Mouse (Mus musculus) neural tube, embryonic 15.5 days (tissue): ENCODE results near the gene Ifi47. TPM values are rescaled to one million over a fixed set of nuclear protein-coding genes. Genes with fewer than 3 reads are reported as not detected.
"Not testable (repeated sequence)": the region's sequence is repeated elsewhere in the genome, so short reads cannot be mapped to it uniquely, and the experiment has no call there.

Experiments used
- ATAC-seq: fragments of 200-750 bp; cut with Nextera tagmentation; 2 replicates; pipeline ENCODE4 v1.8.0; 2017; ENCODE audit warnings: mild to moderate bottlenecking, moderate TSS enrichment, moderate library complexity; ENCODE audit not compliant: low FRiP score
- H3K27ac ChIP-seq: fragments of 300-500 bp; sonication (generic); replicated peaks from 2 replicates; pipeline ENCODE4 v1.5.1; 2015; ENCODE audit warnings: mild to moderate bottlenecking, inconsistent platforms
- H3K27me3 ChIP-seq: fragments of 300-500 bp; sonication (generic); replicated peaks from 2 replicates; pipeline ENCODE4 v1.6.1; 2015; ENCODE audit warnings: inconsistent platforms
- H3K36me3 ChIP-seq: fragments of 300-500 bp; sonication (generic); 2 replicates; pipeline ENCODE4 v1.6.1; 2015; ENCODE audit warnings: inconsistent platforms
- H3K4me1 ChIP-seq: fragments of 300-500 bp; sonication (generic); 2 replicates; pipeline ENCODE4 v1.6.1; 2015; ENCODE audit warnings: inconsistent platforms
- H3K4me2 ChIP-seq: fragments of 300-500 bp; sonication (generic); 2 replicates; pipeline ENCODE4 v1.6.1; 2015; ENCODE audit warnings: inconsistent platforms, mild to moderate bottlenecking, moderate library complexity
- H3K4me3 ChIP-seq: fragments of 300-500 bp; sonication (generic); replicated peaks from 2 replicates; pipeline ENCODE4 v1.5.1; 2015; ENCODE audit warnings: mild to moderate bottlenecking, inconsistent platforms
- H3K9ac ChIP-seq: fragments of 300-500 bp; sonication (generic); replicated peaks from 2 replicates; pipeline ENCODE4 v1.6.1; 2015; ENCODE audit warnings: mild to moderate bottlenecking, inconsistent platforms
- H3K9me3 ChIP-seq: fragments of 300-500 bp; sonication (generic); replicated peaks from 2 replicates; pipeline ENCODE4 v1.6.1; 2016; ENCODE audit warnings: inconsistent platforms
- WGBS: fragments of 180-500 bp; shearing (Covaris S2); methylation state at CpG from one replicate; pipeline ENCODE4 v1.1.7; 2015; ENCODE audit warnings: mixed read lengths; 5-methylcytosine and 5-hydroxymethylcytosine counted together
- polyA plus RNA-seq: library from polyadenylated mRNA; unstranded; fragments of >200 nt; fragmentation: Nextera tagmentation; extraction: Ambion mirVana; gene quantifications from 2 replicates; pipeline ENCODE4 v1.2.1, GENCODE M21; 2015

Ifi47 gene
- polyA plus RNA-seq: 0.64 and 6.6 TPM in 2 replicates

DNA sequence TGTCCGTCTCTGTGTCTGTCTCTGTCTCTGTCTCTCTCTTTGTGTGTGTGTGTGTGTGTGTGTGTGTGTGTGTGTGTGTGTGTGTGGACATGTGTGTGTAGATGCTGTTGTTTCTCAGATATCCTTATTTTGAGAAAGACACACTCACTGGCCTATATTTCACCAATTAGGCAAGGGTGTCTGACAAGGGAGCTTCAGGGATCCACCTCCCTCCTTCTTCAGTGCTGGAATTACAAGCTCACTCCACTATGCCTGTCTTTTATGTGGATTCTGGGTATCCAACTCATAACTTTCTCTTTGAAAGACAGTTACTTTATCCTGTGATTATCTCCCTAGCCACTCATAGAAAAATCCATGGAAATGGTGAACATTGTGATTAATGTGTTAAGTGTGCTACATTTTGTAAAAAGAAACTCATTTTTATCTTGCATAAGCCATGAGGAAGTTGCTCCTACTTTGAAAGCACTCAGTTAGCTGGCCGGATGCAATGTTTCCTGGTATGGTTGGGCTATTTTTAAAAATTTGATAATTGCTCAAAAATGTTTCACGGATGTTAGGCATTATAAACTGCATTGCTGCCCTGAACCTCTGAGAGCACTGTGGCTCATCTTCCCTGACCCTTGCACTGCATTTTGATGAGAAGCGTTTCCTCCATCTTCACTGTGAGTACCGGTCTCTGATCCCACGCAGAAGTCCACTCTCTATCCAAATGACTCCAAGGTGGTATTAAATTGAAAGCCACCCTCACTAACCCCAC is at the start of gene Ifi47:
Gene Ifi47, plus strand, starts transcription at position 587 of the 757 bp plus-strand sequence.
- not testable (repeated sequence) for H3K9me3 ChIP-seq, H3K4me2 ChIP-seq, ATAC-seq, H3K27ac ChIP-seq, H3K36me3 ChIP-seq, H3K4me3 ChIP-seq, H3K4me1 ChIP-seq, H3K9ac ChIP-seq, H3K27me3 ChIP-seq
- WGBS: 84% methylated on average over 6 of the region's 6 CpGs

DNA sequence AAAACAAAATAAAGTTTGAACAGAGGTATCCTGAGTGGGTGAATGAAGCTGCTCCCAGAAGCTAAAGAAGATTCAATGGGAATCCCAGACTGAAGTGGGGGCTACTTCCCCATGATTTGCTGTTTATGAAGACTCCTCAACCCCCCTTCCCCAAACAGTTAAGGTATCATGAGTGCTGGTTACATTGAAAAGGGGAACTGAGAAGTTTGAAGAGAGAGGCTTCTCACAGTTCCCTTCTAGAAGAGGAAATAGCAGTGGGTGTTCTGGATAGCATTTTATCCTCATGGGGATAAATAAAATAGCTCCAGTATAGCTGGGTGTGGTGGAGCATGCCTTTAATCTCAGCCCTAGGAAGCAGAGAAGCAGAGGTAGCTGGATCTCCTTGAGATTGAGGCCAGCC is 26.3 kb upstream of the Ifi47 start:
- not testable (repeated sequence) for H3K9me3 ChIP-seq, H3K4me1 ChIP-seq, H3K27ac ChIP-seq, H3K9ac ChIP-seq, H3K36me3 ChIP-seq, ATAC-seq, H3K4me3 ChIP-seq, H3K4me2 ChIP-seq, H3K27me3 ChIP-seq

DNA sequence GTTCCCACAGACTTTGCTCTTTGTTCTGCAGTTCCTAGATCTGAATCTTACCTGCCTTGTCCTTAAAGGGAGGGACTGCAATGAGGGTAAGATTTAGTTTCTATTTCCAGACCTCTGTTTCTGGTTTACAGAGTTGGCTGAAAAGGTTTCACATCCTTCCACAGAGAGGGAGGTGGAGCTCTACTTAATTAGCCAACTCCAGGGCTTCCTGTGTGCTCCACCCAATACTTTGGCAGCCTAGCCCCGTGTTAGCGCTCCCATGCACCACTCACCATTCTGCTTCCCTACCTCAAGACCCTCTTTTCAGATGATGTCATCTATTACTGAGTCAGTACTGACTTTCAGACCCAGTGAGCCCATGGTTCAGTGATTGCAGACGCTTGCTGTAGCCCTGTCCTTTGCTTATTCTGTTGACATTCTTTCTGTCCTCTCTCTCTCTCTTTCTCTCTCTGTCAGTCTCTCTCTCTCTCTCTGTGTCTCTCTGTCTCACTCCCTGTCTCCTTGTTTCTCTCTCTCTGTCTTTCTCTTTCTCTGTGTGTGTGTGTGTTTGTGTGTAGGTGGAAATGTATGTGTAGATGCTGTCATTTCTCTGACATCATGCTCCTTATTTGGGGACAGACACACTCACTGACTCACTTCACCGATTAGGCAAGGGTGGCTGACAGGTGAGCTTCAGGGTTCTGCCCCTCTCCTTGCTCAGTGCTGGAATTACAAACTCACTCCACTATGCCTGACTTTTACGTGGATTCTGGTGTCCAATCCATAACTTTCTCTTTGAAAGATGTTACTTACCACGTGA is 25.1 kb upstream of the Ifi47 start, which contains the start of gene 9930111J21Rik2:
Gene 9930111J21Rik2, minus strand, starts transcription at position 150 of the 799 bp plus-strand sequence.
- H3K4me3 ChIP-seq, H3K27me3 ChIP-seq, H3K36me3 ChIP-seq, H3K27ac ChIP-seq, H3K9ac ChIP-seq, H3K4me2 ChIP-seq, ATAC-seq, H3K9me3 ChIP-seq, H3K4me1 ChIP-seq: not testable (repeated sequence)
- WGBS: 100% methylated on average over 1 of the region's 6 CpGs

DNA sequence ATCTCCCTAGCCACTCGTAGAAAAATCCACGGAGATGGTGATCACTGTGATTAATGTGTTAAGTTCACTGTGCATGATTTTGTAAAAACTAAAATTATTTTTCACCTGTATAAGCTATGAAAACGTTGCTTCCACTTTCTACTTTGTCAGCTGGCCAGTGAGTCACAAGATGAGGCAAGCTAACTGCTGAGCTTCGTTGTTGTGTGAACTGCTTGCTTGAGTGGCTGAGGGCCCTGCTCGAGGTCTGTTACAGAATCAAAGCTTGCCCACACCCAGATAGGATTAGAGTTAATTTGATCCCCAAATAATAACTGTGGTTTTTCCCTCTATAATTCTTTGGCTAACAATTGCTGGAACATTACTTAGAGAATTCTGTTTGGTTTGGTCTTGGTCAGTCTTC is 24.5 kb upstream of the Ifi47 start:
- no CpG with 5 or more reads among the region's 5 CpGs for WGBS
- not testable (repeated sequence) for H3K4me1 ChIP-seq, H3K27me3 ChIP-seq, H3K9ac ChIP-seq, ATAC-seq, H3K36me3 ChIP-seq, H3K27ac ChIP-seq, H3K9me3 ChIP-seq, H3K4me2 ChIP-seq, H3K4me3 ChIP-seq

DNA sequence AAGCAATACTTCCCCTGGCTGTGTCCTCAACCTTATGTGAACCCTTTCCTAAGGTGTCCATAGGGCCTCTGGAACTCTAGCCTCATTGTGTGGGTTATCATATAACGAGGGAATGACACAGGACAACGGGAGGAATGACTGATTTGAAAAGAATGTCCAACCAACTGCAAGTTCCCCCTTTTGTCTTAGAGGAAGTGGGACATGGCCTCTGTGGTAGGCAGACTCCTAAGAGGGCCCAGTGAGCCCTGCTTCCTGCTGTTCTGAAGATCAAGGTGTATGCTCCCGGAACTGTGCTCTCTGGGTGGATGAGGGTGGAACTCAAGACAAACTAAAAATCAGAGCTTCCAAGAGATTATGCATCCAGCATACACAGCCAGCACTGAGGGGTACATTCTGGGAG is 16.3 kb upstream of the Ifi47 start:
- not testable (repeated sequence) for H3K4me3 ChIP-seq, H3K9ac ChIP-seq, H3K27me3 ChIP-seq, H3K4me2 ChIP-seq, H3K36me3 ChIP-seq, H3K4me1 ChIP-seq, H3K27ac ChIP-seq, H3K9me3 ChIP-seq, ATAC-seq
- WGBS: 69% methylated on average over 2 of the region's 3 CpGs

DNA sequence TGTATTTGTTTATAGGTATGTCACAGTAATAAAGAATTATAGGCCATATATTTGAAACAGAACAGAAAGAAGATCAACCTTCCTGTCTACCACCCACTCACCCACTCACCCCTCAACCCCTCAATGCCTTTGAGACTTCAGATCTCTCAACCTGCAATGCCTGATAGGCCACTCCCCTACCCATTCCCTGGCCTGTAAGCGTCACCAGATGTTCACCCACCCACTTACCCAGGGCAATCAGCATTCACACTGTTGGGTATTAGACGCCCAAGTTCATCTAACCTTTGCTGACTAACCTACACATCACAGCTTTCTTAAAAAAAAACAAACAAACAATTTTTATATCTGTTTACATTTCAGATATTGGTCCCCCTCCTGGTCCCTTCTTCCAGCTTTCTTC is 14.5 kb upstream of the Ifi47 start:
- not testable (repeated sequence) for H3K4me3 ChIP-seq, H3K27me3 ChIP-seq, ATAC-seq, H3K36me3 ChIP-seq, H3K9ac ChIP-seq, H3K9me3 ChIP-seq, H3K4me2 ChIP-seq, H3K27ac ChIP-seq, H3K4me1 ChIP-seq
- WGBS: 81% methylated on average over 2 of the region's 2 CpGs

DNA sequence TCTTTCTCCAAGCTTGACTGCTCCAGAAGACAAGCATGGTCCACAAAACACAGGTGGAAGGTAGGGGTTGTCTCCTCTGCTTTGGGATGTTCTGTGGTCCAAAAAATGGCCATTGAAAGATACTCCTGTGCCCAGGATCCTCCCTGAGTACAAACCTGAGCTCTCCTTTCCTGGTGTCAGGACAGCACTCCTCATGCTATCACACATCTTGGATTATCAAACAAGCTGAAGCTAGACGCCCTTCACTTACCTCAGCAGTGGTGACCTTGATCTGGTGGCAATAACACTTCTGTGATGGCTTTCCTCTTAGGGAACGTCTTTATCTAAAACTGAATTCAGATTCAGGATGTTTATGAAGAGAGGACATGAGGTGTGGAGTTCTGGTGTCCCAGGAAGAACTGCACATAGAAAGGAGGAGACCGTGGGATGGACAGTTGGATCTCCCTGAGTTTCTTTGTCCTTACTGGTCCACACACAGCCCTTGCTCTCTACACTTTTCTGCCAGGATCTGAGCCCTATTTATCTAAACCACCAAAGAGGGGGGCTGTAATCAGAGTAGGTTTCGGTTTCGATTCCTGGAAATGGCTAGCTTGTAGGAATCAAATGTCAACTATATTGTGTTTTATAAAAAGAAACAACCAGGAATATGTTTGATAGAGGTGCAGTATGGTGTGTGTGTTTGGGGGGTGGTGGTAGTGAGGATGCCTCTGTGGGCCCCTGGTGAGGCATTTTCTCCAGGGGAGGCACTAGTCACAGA is 12.5 kb upstream of the Ifi47 start, which contains the start of gene Tgtp2:
Gene Tgtp2, minus strand, starts transcription at position 494 of the 757 bp plus-strand sequence.
- H3K27ac ChIP-seq, H3K4me2 ChIP-seq, H3K36me3 ChIP-seq, H3K27me3 ChIP-seq, H3K9ac ChIP-seq, H3K4me1 ChIP-seq, ATAC-seq, H3K9me3 ChIP-seq, H3K4me3 ChIP-seq: not testable (repeated sequence)
- 83% methylated on average over 5 of the region's 5 CpGs for WGBS

DNA sequence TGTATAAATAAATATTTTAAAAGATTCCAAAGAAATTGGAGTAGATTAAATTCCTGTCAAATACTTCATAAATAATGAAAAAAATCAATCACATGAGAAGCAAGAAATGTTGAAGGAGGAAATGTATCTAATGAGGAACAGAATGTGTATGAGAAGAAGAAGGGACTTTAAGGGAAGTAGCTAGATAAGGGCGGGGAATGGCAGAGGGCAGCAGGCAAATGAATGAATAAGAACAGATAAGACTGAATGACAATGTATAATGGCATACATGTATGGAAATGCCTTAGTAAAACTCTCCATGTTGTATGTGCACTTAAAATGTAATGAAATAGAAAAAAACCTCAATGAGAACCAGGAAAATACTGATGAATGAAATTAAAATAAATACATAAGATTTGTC is 8.0 kb upstream of the Ifi47 start:
- no peaks in the 10 kb centered on the region for H3K9me3 ChIP-seq
- no peaks in the 10 kb centered on the region for H3K4me1 ChIP-seq
- no peaks in the 10 kb centered on the region for H3K27me3 ChIP-seq
- WGBS: 92% methylated on average over 1 of the region's 1 CpGs
- H3K27ac ChIP-seq: no peak overlapping the region
- no peak overlapping the region for H3K9ac ChIP-seq
- no peak overlapping the region for H3K4me3 ChIP-seq
- H3K4me2 ChIP-seq: no peak overlapping the region
- H3K36me3 ChIP-seq: no peaks in the 10 kb centered on the region
- ATAC-seq: no peak

DNA sequence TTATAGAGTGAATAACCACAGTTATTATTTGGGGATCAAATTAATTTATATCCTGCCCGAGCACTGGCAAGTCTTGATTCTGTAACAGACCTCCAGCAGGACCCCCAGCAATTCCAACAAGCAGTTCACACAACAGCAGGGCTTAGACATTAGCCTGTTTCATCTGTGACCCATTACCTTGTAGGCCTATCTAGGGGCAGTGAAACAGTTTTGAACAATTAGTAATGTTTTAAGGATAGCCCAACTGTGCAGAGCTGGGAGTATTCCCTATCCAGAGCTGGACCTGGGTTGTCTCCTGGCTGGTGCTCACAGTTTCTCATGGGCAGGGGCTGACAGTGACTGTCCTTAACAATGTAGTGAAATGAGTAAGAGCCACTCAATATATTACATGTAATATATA is 625 bp downstream of the Ifi47 start:
- Histone ChIP-seq H3K27ac (no peak overlapping the region), H3K27me3 (no peaks in the 10 kb centered on the region), H3K36me3 (no peaks in the 10 kb centered on the region), H3K9me3 (no peaks in the 10 kb centered on the region), H3K4me3 (no peak overlapping the region), H3K4me1 (no peaks in the 10 kb centered on the region), H3K9ac (no peak overlapping the region), H3K4me2 (no peak overlapping the region)
- no peak for ATAC-seq
- 83% methylated on average over 1 of the region's 1 CpGs for WGBS

DNA sequence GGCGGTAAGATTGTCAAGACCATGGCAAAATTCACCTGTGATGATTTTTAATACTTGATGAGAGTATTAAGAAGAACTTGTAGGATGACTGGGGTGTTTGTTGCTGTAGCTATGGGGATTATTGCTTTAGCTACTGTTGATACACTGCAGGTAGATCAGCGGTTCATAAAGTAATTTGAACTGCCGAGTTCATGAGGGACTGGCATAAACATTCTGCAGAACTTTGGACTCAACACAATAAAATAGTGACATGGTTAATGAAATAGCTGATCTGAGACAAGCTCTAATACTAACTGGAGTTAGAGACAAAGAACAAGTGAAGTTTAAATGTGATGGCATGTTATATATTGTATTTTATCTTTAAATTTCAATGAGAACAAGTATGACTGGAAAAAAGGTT is 2.3 kb downstream of the Ifi47 start:
- H3K9me3 ChIP-seq: no peaks in the 10 kb centered on the region
- no peak overlapping the region for H3K4me2 ChIP-seq
- H3K27me3 ChIP-seq: no peaks in the 10 kb centered on the region
- no peak overlapping the region for H3K9ac ChIP-seq
- H3K4me3 ChIP-seq: no peak overlapping the region
- H3K36me3 ChIP-seq: no peaks in the 10 kb centered on the region
- no peak for ATAC-seq
- WGBS: 92% methylated on average over 3 of the region's 3 CpGs
- no peak overlapping the region for H3K27ac ChIP-seq
- no peaks in the 10 kb centered on the region for H3K4me1 ChIP-seq

DNA sequence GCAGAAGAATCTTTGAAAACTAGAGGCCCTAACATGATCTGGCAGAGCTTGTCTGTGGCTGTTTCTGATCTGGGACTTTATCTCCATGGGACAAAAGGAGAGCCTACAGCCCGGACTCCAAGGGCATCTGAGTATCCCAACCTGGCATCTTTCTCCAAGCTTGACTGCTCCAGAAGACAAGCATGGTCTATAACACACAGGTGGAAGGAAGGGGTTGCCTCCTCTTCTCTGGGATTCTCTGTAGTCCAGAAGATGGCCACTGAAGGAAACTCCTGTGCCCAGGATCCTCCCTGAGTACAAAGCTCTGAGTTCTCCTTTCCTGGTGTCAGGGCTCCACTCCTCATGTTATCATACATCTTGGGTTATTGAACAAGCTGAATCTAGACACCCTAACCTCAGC is 4.2 kb downstream of the Ifi47 start:
- 79% methylated on average over 1 of the region's 1 CpGs for WGBS
- no peak for ATAC-seq
- H3K36me3 ChIP-seq: no peaks in the 10 kb centered on the region
- H3K27ac ChIP-seq: no peak overlapping the region
- H3K4me1 ChIP-seq: no peaks in the 10 kb centered on the region
- H3K9ac ChIP-seq: no peak overlapping the region
- no peaks in the 10 kb centered on the region for H3K27me3 ChIP-seq
- no peaks in the 10 kb centered on the region for H3K9me3 ChIP-seq
- H3K4me3 ChIP-seq: no peak overlapping the region
- H3K4me2 ChIP-seq: no peak overlapping the region
